Mouse (Mus musculus): Measurements from ENCODE around the gene Catsper4. TPM values are rescaled to one million over a fixed set of nuclear protein-coding genes. Genes with fewer than 3 reads are reported as not detected.
A peak's percentile ranks its signal among the peaks of the same experiment; 100 is the strongest.

The Catsper4 gene
- polyA plus RNA-seq, 1 experiment from 2014 or later = not detected

- Histone ChIP-seq H3K27ac (ENCODE audit: low read length) (peak overlapping the region; percentile 14; the same call in 1 of the 2 replicates), H3K4me2 (ENCODE audit: low read depth, low read length) (no peak overlapping the region), H3K4me3 (ENCODE audit: low read length) (no peak overlapping the region), H3K36me3 (ENCODE audit: control insufficient read depth, insufficient read depth) (no peaks in the 10 kb centered on the region), H3K27me3 (ENCODE audit: control insufficient read depth, insufficient read depth, low read length) (peaks cover 4% of the 10 kb centered on the region; the same call in 1 of the 2 replicates), H3K9ac (ENCODE audit: low read length) (no peak overlapping the region), H3K4me1 (ENCODE audit: control insufficient read depth, insufficient read depth, low read length) (peaks cover 25% of the 10 kb centered on the region), H3K9me3 (replicated peaks; ENCODE audit: control insufficient read depth, low read length) (no peaks in the 10 kb centered on the region)
- WGBS = 56% methylated on average over 11 of the region's 11 CpGs
- no peak for ATAC-seq (replicated peaks; ENCODE audit: extremely low read depth, insufficient read depth, low FRiP score)
These were observed 31.2 kb upstream of the Catsper4 start for GRCm38 (mm10) chr4:134258354-134258753.

GRCm38 (mm10) chr4:134257198-134258009, 30.2 kb upstream of the Catsper4 start:
- peak overlapping the region; percentile 34 for H3K27ac ChIP-seq (ENCODE audit: low read length)
- H3K27me3 ChIP-seq (ENCODE audit: control insufficient read depth, insufficient read depth, low read length) = peaks cover 11% of the 10 kb centered on the region
- H3K36me3 ChIP-seq (ENCODE audit: control insufficient read depth, insufficient read depth) = no peaks in the 10 kb centered on the region
- no peak for ATAC-seq (replicated peaks; ENCODE audit: extremely low read depth, insufficient read depth, low FRiP score)
- no peak overlapping the region for H3K9ac ChIP-seq (ENCODE audit: low read length)
- peak overlapping the region; percentile 22 for H3K4me2 ChIP-seq (ENCODE audit: low read depth, low read length)
- peaks cover 28% of the 10 kb centered on the region for H3K4me1 ChIP-seq (ENCODE audit: control insufficient read depth, insufficient read depth, low read length)
- H3K9me3 ChIP-seq (replicated peaks; ENCODE audit: control insufficient read depth, low read length) = no peaks in the 10 kb centered on the region
- WGBS = 33% methylated on average over 11 of the region's 11 CpGs
- no peak overlapping the region for H3K4me3 ChIP-seq (ENCODE audit: low read length)

GRCm38 (mm10) chr4:134256407-134257197, 29.4 kb upstream of the Catsper4 start:
- peak; percentile 34; the same call in 1 of the 2 replicates for ATAC-seq (replicated peaks; ENCODE audit: extremely low read depth, insufficient read depth, low FRiP score)
- Histone ChIP-seq H3K9ac (ENCODE audit: low read length) (peak overlapping the region; percentile 7; the same call in 1 of the 2 replicates), H3K4me2 (ENCODE audit: low read depth, low read length) (peak overlapping the region; percentile 22), H3K27me3 (ENCODE audit: control insufficient read depth, insufficient read depth, low read length) (peaks cover 19% of the 10 kb centered on the region), H3K36me3 (ENCODE audit: control insufficient read depth, insufficient read depth) (no peaks in the 10 kb centered on the region), H3K4me3 (ENCODE audit: low read length) (no peak overlapping the region), H3K27ac (ENCODE audit: low read length) (peak overlapping the region; percentile 38), H3K4me1 (ENCODE audit: control insufficient read depth, insufficient read depth, low read length) (peaks cover 35% of the 10 kb centered on the region), H3K9me3 (replicated peaks; ENCODE audit: control insufficient read depth, low read length) (no peaks in the 10 kb centered on the region)
- WGBS = 18% methylated on average over 19 of the region's 19 CpGs

- Histone ChIP-seq H3K4me3 (ENCODE audit: low read length) (no peak overlapping the region), H3K27ac (ENCODE audit: low read length) (peak overlapping the region; percentile 38), H3K9ac (ENCODE audit: low read length) (no peak overlapping the region), H3K4me2 (ENCODE audit: low read depth, low read length) (peak overlapping the region; percentile 19; the same call in 1 of the 2 replicates), H3K27me3 (ENCODE audit: control insufficient read depth, insufficient read depth, low read length) (peaks cover 24% of the 10 kb centered on the region), H3K36me3 (ENCODE audit: control insufficient read depth, insufficient read depth) (no peaks in the 10 kb centered on the region), H3K9me3 (replicated peaks; ENCODE audit: control insufficient read depth, low read length) (no peaks in the 10 kb centered on the region), H3K4me1 (ENCODE audit: control insufficient read depth, insufficient read depth, low read length) (peaks cover 40% of the 10 kb centered on the region)
- WGBS = 50% methylated on average over 4 of the region's 4 CpGs
- no peak for ATAC-seq (replicated peaks; ENCODE audit: extremely low read depth, insufficient read depth, low FRiP score)
These were observed 28.7 kb upstream of the Catsper4 start for GRCm38 (mm10) chr4:134255854-134256253.

- no peak for ATAC-seq (replicated peaks; ENCODE audit: extremely low read depth, insufficient read depth, low FRiP score)
- Histone ChIP-seq H3K4me1 (ENCODE audit: control insufficient read depth, insufficient read depth, low read length) (peaks cover 46% of the 10 kb centered on the region), H3K4me2 (ENCODE audit: low read depth, low read length) (no peak overlapping the region), H3K4me3 (ENCODE audit: low read length) (no peak overlapping the region), H3K27me3 (ENCODE audit: control insufficient read depth, insufficient read depth, low read length) (peaks cover 34% of the 10 kb centered on the region), H3K9me3 (replicated peaks; ENCODE audit: control insufficient read depth, low read length) (no peaks in the 10 kb centered on the region), H3K9ac (ENCODE audit: low read length) (no peak overlapping the region), H3K36me3 (ENCODE audit: control insufficient read depth, insufficient read depth) (no peaks in the 10 kb centered on the region), H3K27ac (ENCODE audit: low read length) (no peak overlapping the region)
- WGBS = 60% methylated on average over 3 of the region's 3 CpGs
These were observed 27.7 kb upstream of the Catsper4 start for GRCm38 (mm10) chr4:134254835-134255234.

GRCm38 (mm10) chr4:134253722-134254324, 26.6 kb upstream of the Catsper4 start, which contains the start of gene Grrp1:
Gene Grrp1, minus strand, starts transcription at chr4:134254106.
- H3K4me2 ChIP-seq (ENCODE audit: low read depth, low read length) = peak within 1 kb of the TSS; percentile 94
- peak within 1 kb of the TSS; percentile 43 for H3K9ac ChIP-seq (ENCODE audit: low read length)
- H3K4me1 ChIP-seq (ENCODE audit: control insufficient read depth, insufficient read depth, low read length) = peaks cover 46% of the 10 kb centered on the region
- H3K27me3 ChIP-seq (ENCODE audit: control insufficient read depth, insufficient read depth, low read length) = peaks cover 39% of the 10 kb centered on the region
- H3K9me3 ChIP-seq (replicated peaks; ENCODE audit: control insufficient read depth, low read length) = no peaks in the 10 kb centered on the region
- ATAC-seq (replicated peaks; ENCODE audit: extremely low read depth, insufficient read depth, low FRiP score) = no peak
- H3K4me3 ChIP-seq (ENCODE audit: low read length) = peak within 1 kb of the TSS; percentile 61
- H3K27ac ChIP-seq (ENCODE audit: low read length) = peak within 1 kb of the TSS; percentile 60
- H3K36me3 ChIP-seq (ENCODE audit: control insufficient read depth, insufficient read depth) = no peaks in the 10 kb centered on the region
- WGBS = 5% methylated on average over 13 of the region's 13 CpGs

GRCm38 (mm10) chr4:134252911-134253721, 25.9 kb upstream of the Catsper4 start:
- ATAC-seq (replicated peaks; ENCODE audit: extremely low read depth, insufficient read depth, low FRiP score) = no peak
- WGBS = 43% methylated on average over 15 of the region's 15 CpGs
- Histone ChIP-seq H3K27ac (ENCODE audit: low read length) (peak overlapping the region; percentile 60), H3K36me3 (ENCODE audit: control insufficient read depth, insufficient read depth) (no peaks in the 10 kb centered on the region), H3K9ac (ENCODE audit: low read length) (peak overlapping the region; percentile 43), H3K9me3 (replicated peaks; ENCODE audit: control insufficient read depth, low read length) (no peaks in the 10 kb centered on the region), H3K4me3 (ENCODE audit: low read length) (peak overlapping the region; percentile 61), H3K4me2 (ENCODE audit: low read depth, low read length) (peak overlapping the region; percentile 94), H3K27me3 (ENCODE audit: control insufficient read depth, insufficient read depth, low read length) (peaks cover 44% of the 10 kb centered on the region), H3K4me1 (ENCODE audit: control insufficient read depth, insufficient read depth, low read length) (peaks cover 46% of the 10 kb centered on the region)

- H3K27me3 ChIP-seq (ENCODE audit: control insufficient read depth, insufficient read depth, low read length) = peaks cover 48% of the 10 kb centered on the region
- peak overlapping the region; percentile 94 for H3K4me2 ChIP-seq (ENCODE audit: low read depth, low read length)
- peak overlapping the region; percentile 61 for H3K4me3 ChIP-seq (ENCODE audit: low read length)
- H3K27ac ChIP-seq (ENCODE audit: low read length) = peak overlapping the region; percentile 12
- 28% methylated on average over 22 of the region's 22 CpGs for WGBS
- no peaks in the 10 kb centered on the region for H3K9me3 ChIP-seq (replicated peaks; ENCODE audit: control insufficient read depth, low read length)
- ATAC-seq (replicated peaks; ENCODE audit: extremely low read depth, insufficient read depth, low FRiP score) = no peak
- peaks cover 46% of the 10 kb centered on the region for H3K4me1 ChIP-seq (ENCODE audit: control insufficient read depth, insufficient read depth, low read length)
- no peaks in the 10 kb centered on the region for H3K36me3 ChIP-seq (ENCODE audit: control insufficient read depth, insufficient read depth)
- H3K9ac ChIP-seq (ENCODE audit: low read length) = peak overlapping the region; percentile 67
These were observed 25.1 kb upstream of the Catsper4 start for GRCm38 (mm10) chr4:134252131-134252910.

All from heart, embryonic 16.5 days (tissue).